Mouse (Mus musculus): ENCODE results near the gene Tmem255a. TPM values are rescaled to one million over a fixed set of nuclear protein-coding genes. Genes with fewer than 3 reads are reported as not detected.
"Not testable (repeated sequence)": the region's sequence is repeated elsewhere in the genome, so short reads cannot be mapped to it uniquely, and the experiment has no call there.

Tmem255a gene
- polyA plus RNA-seq, 1 experiment, result not detected

DNA sequence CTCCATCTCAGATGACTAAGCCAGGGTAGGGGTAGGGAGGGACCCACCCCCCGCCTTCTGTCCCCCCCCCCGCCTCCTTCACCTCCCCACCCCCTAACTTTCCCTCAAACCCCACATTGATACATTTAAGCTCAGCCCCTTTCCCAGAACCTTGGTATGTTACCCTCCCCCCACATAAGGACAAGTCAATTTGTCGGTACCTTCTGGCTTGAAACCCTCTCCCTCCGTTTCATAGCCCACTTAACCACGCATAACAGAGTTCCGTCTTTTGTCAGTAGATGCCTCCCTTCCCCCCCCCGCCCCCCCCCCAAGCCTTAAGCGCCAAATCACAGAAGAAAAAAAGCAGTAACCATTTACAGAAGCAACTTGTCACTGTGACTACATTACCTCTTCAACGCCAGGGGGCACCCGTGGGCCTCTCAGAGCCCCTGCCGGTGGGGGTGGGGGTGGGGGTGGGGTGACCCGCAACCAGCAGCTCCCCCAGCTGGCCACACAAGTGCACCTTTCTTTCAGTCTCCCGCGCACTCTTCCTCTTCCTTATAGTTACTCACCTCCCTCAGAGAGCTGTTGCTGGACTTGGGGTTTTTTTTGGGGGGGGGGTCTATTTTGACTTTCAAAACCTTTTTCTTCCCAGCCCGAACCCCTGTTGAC, 70.5 kb downstream of the Tmem255a start:
- no peak for TF ChIP-seq CTCF (IDR thresholded peaks at IDR 0.05; ENCODE audit: insufficient read depth, low read depth, low read length)
- no peak for TF ChIP-seq POLR2A (IDR thresholded peaks at IDR 0.05; ENCODE audit: insufficient read depth, low read depth, low read length)
- Histone ChIP-seq H3K27ac (ENCODE audit: insufficient read depth, low read depth, low read length) (no peak overlapping the region), H3K4me1 (ENCODE audit: control insufficient read depth, insufficient read depth, low read length) (peaks cover 6% of the 10 kb centered on the region; the same call in 1 of the 2 replicates), H3K4me3 (ENCODE audit: insufficient read depth, low read depth, low read length) (no peak overlapping the region)
- WGBS, result 18% methylated on average over 13 of the region's 15 CpGs

DNA sequence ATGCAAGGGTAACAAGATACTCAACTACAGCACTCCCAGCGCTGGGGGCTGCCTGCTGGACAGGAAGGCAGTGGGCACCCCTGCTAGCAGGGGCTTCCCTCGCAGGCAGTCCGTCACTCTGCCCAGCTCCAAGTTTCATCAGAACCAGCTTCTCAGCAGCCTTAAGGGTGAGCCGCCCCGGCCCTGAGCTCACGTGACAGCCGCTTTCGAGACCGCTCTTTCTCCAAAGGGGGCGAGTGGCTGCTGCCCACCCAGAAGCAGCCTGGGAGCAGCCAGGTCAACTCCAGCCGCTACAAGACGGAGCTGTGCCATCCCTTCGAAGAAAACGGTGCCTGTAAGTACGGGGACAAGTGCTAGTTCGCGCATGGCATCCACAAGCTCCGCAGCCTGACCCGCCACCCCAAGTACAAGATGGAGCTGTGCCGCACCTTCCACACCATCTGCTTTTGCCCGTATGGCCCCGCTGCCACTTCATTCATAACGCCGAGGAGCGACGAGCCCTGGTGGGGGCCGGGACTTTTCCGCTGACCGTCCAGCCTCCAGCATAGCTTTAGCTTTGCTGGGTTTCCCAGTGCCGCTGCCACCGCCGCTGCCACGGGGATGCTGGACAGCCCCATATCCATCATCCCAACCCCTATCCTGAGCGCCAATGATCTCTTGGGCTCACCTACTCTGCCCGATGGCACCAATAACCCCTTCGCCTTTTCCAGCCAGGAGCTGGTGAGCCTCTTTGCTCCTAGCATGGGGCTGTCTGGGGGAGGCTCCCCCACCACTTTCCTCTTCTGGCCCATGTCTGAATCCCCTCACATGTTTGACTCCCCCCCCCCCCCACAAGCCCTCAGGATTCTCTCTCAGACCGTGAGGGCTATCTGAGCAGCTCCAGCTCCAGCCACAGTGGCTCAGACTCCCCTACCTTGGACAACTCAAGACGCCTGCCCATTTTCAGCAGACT, 71.3 kb downstream of the Tmem255a start:
- Histone ChIP-seq H3K4me1 (ENCODE audit: control insufficient read depth, insufficient read depth, low read length) (peaks cover 6% of the 10 kb centered on the region; the same call in 1 of the 2 replicates), H3K4me3 (ENCODE audit: insufficient read depth, low read depth, low read length) (peak overlapping the region; percentile 55), H3K27ac (ENCODE audit: insufficient read depth, low read depth, low read length) (no peak overlapping the region)
- TF ChIP-seq POLR2A (IDR thresholded peaks at IDR 0.05; ENCODE audit: insufficient read depth, low read depth, low read length), result no peak
- no peak for TF ChIP-seq CTCF (IDR thresholded peaks at IDR 0.05; ENCODE audit: insufficient read depth, low read depth, low read length)
- 22% methylated on average over 38 of the region's 38 CpGs for WGBS

GRCm38 (mm10) chrX:38179891-38180310, 72.3 kb downstream of the Tmem255a start:
- not testable (repeated sequence) for H3K4me1 ChIP-seq (ENCODE audit: control insufficient read depth, insufficient read depth, low read length); H3K27ac ChIP-seq (ENCODE audit: insufficient read depth, low read depth, low read length)
- 29% methylated on average over 19 of the region's 19 CpGs for WGBS
- peak overlapping the region; percentile 35 for H3K4me3 ChIP-seq (ENCODE audit: insufficient read depth, low read depth, low read length)

- 91% methylated on average over 4 of the region's 4 CpGs for WGBS
- Histone ChIP-seq H3K27ac (ENCODE audit: insufficient read depth, low read depth, low read length) (no peak overlapping the region), H3K4me1 (ENCODE audit: control insufficient read depth, insufficient read depth, low read length) (no peaks in the 10 kb centered on the region), H3K4me3 (ENCODE audit: insufficient read depth, low read depth, low read length) (no peak overlapping the region)
- no peak for TF ChIP-seq POLR2A (IDR thresholded peaks at IDR 0.05; ENCODE audit: insufficient read depth, low read depth, low read length)
- no peak for TF ChIP-seq CTCF (IDR thresholded peaks at IDR 0.05; ENCODE audit: insufficient read depth, low read depth, low read length)
Observed at GRCm38 (mm10) chrX:38166592-38166991, 85.6 kb downstream of the Tmem255a start.

DNA sequence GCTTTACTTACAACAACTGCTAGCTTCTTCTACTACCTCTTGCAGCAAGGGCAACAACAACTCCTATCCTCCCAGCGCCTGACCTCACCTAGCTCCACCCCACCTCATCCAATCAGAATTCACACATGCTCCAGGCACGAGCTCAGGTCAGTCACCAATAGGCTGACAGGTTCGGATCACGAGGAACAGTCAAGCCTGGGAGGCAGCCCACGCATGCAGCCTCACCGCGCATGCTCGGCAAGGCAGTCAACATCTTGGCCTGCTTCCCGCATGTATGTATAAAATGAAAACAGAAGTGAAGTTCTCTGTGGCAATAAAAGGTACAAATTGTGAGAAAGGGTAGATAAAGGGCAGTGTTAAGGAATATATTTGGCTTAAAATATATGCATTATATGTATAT, 86.2 kb downstream of the Tmem255a start:
- Histone ChIP-seq H3K4me3 (ENCODE audit: insufficient read depth, low read depth, low read length) (no peak overlapping the region), H3K27ac (ENCODE audit: insufficient read depth, low read depth, low read length) (no peak overlapping the region), H3K4me1 (ENCODE audit: control insufficient read depth, insufficient read depth, low read length) (no peaks in the 10 kb centered on the region)
- TF ChIP-seq POLR2A (IDR thresholded peaks at IDR 0.05; ENCODE audit: insufficient read depth, low read depth, low read length) (no peak), CTCF (IDR thresholded peaks at IDR 0.05; ENCODE audit: insufficient read depth, low read depth, low read length) (no peak)
- 81% methylated on average over 9 of the region's 9 CpGs for WGBS

GRCm38 (mm10) chrX:38165315-38165714, 86.9 kb downstream of the Tmem255a start:
- H3K27ac ChIP-seq (ENCODE audit: insufficient read depth, low read depth, low read length), result no peak overlapping the region

GRCm38 (mm10) chrX:38159097-38159496, 93.1 kb downstream of the Tmem255a start:
- Histone ChIP-seq H3K4me1 (ENCODE audit: control insufficient read depth, insufficient read depth, low read length) (no peaks in the 10 kb centered on the region), H3K27ac (ENCODE audit: insufficient read depth, low read depth, low read length) (no peak overlapping the region), H3K4me3 (ENCODE audit: insufficient read depth, low read depth, low read length) (no peak overlapping the region)
- TF ChIP-seq POLR2A (IDR thresholded peaks at IDR 0.05; ENCODE audit: insufficient read depth, low read depth, low read length) (no peak), CTCF (IDR thresholded peaks at IDR 0.05; ENCODE audit: insufficient read depth, low read depth, low read length) (no peak)
- 65% methylated on average over 1 of the region's 1 CpGs for WGBS

More at GRCm38 (mm10) chrX:38165315-38165714, 86.9 kb downstream of the Tmem255a start:
- H3K4me3 ChIP-seq (ENCODE audit: insufficient read depth, low read depth, low read length), result no peak overlapping the region
- no peaks in the 10 kb centered on the region for H3K4me1 ChIP-seq (ENCODE audit: control insufficient read depth, insufficient read depth, low read length)
- TF ChIP-seq POLR2A (IDR thresholded peaks at IDR 0.05; ENCODE audit: insufficient read depth, low read depth, low read length), result no peak
- no peak for TF ChIP-seq CTCF (IDR thresholded peaks at IDR 0.05; ENCODE audit: insufficient read depth, low read depth, low read length)
- 84% methylated on average over 3 of the region's 3 CpGs for WGBS

Other genes with a start within 250 kb of the Tmem255a start
- not detected in 2 replicates for gene Btg1-ps1, start 233.6 kb downstream of the Tmem255a start, polyA plus RNA-seq (2012; ENCODE audit: insufficient read depth, insufficient read length, low replicate concordance, missing spikeins)
- not detected in 2 replicates for gene Btg1-ps2, start 209.3 kb downstream of the Tmem255a start, polyA plus RNA-seq (2012; ENCODE audit: insufficient read depth, insufficient read length, low replicate concordance, missing spikeins)
- not detected in 2 replicates for gene Rhox10, start 186.0 kb downstream of the Tmem255a start, polyA plus RNA-seq (2012; ENCODE audit: insufficient read depth, insufficient read length, low replicate concordance, missing spikeins)
- gene Rhox11, start 167.3 kb downstream of the Tmem255a start, polyA plus RNA-seq (2012; ENCODE audit: insufficient read depth, insufficient read length, low replicate concordance, missing spikeins), result not detected in 2 replicates
- not detected in 2 replicates for gene Rhox12, start 141.5 kb downstream of the Tmem255a start, polyA plus RNA-seq (2012; ENCODE audit: insufficient read depth, insufficient read length, low replicate concordance, missing spikeins)
- not detected in 2 replicates for gene Rhox13, start 131.2 kb downstream of the Tmem255a start, polyA plus RNA-seq (2012; ENCODE audit: insufficient read depth, insufficient read length, low replicate concordance, missing spikeins)
- not detected in 2 replicates for gene Zbtb33, start 62.6 kb downstream of the Tmem255a start, polyA plus RNA-seq (2012; ENCODE audit: insufficient read depth, insufficient read length, low replicate concordance, missing spikeins)
- gene Atp1b4, start 63.7 kb upstream of the Tmem255a start, polyA plus RNA-seq (2012; ENCODE audit: insufficient read depth, insufficient read length, low replicate concordance, missing spikeins), result not detected in 2 replicates
- not detected in 2 replicates for gene Lamp2, start 204.0 kb upstream of the Tmem255a start, polyA plus RNA-seq (2012; ENCODE audit: insufficient read depth, insufficient read length, low replicate concordance, missing spikeins)

Data from olfactory bulb, adult 2 months (tissue).